Mouse (Mus musculus) small intestine, adult 2 months (tissue): ENCODE measurements around the gene BC024978.

Experiments used
- CTCF ChIP-seq: fragments of 200-500 bp; IDR thresholded peaks from 2 replicates; pipeline ENCODE4 v1.5.1; 2012; ENCODE audit warnings: low read depth, mild to moderate bottlenecking, control low read depth, inconsistent platforms, low read length, moderate library complexity, mixed read lengths; ENCODE audit not compliant: insufficient replicate concordance, insufficient read length; ENCODE audit errors: extremely low read depth
- POLR2A ChIP-seq: fragments of 200-500 bp; IDR thresholded peaks from 2 replicates; pipeline ENCODE4 v1.6.1; 2012; ENCODE audit warnings: low read depth, mild to moderate bottlenecking, control low read depth, inconsistent platforms, low read length, moderate library complexity

GRCm38 (mm10) chr7:27219937-27220336 lies 24.4 kb downstream of the BC024978 start:
- TF ChIP-seq CTCF (no peak), POLR2A (no peak)
